Comparison of ENCODE assay signal across 8 mouse cellular contexts in the genomic region with DNA sequence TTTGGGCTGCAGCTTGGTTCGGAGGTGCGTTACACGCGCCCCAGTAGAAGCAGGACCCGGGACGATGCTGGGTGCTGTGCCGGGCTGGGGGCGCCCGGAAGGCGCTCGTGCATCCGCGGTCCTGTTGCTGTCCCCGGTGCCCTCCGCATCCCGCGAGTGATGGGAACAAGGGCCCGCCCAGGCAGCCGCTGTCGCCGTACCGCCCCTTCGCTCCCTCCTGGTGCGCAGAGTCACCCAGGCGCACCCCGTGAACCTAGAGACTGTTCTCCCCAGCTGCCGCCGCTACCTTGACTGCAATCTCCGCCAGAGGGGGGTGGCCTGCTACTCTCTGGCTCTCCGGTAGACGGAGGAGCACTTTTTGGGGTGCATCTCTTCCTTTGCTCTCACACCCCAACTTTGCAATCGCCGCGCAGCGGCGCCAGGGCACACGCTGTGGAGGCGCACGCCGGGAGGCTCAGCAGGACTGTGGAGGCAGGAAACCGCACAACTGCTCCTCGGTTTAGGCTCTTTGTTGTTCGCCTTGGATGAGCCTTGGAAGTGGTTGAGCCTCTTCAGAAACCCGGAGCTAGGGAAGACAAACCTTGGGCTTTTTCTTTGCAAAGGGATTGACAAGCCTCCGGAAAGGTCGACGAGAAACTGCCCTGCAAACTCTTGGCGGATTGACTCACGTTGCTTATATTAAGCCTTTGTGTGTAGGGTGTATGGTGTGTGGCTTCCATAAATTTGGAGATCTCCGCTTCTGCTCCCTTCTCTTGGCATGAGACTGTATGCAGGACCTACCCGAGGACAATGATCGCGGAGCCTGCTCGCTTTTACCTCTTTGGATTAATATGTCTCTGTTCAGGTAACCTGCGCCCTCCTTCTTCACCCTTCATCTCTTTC.
DNase-seq lines count a peak whose midpoint lies in the region; ATAC-seq lines count a peak whose summit lies in the region.

No protein-coding gene starts in this region.

- ATAC-seq in forebrain, embryonic 16.5 days: peak; percentile 83
- peak; percentile 73 for ATAC-seq in liver, embryonic 15.5 days (ENCODE audit: insufficient read depth)
- ATAC-seq in neural tube, embryonic 14.5 days (ENCODE audit: low read depth): peak; percentile 83

- H3K9ac ChIP-seq in forebrain, embryonic 16.5 days (replicated peaks; ENCODE audit: low read depth, low read length): peak overlapping the region; percentile 78
- peak overlapping the region; percentile 0; the same call in 1 of the 2 replicates for H3K9ac ChIP-seq in liver, embryonic 15.5 days
- H3K9ac ChIP-seq in neural tube, embryonic 14.5 days (replicated peaks; ENCODE audit: low read depth, low read length): peak overlapping the region; percentile 77

- DNase-seq in gastrocnemius, adult 18-20 months (ENCODE audit: low spot score): peak; percentile 5
- no peak for DNase-seq in gastrocnemius, adult 8-10 months (ENCODE audit: low spot score in 2 of 2)
- peak; percentile 14 for DNase-seq in heart, postnatal 25 days (ENCODE audit: low spot score)
- DNase-seq in layer of hippocampus, adult 18-20 months (ENCODE audit: low spot score in 2 of 2): peak; percentile 54 to 75
- peak; percentile 54 for DNase-seq in thymus, postnatal 14 days

- H3K36me3 ChIP-seq in forebrain, embryonic 16.5 days (ENCODE audit: control insufficient read depth, insufficient read depth): no peaks in the 10 kb centered on the region
- no peaks in the 10 kb centered on the region for H3K36me3 ChIP-seq in liver, embryonic 15.5 days (replicated peaks)
- no peaks in the 10 kb centered on the region for H3K36me3 ChIP-seq in neural tube, embryonic 14.5 days (ENCODE audit: control insufficient read depth, insufficient read depth, low read length)

- under 1% methylated on average over 55 of the region's 55 CpGs for WGBS in forebrain, embryonic 16.5 days
- WGBS in liver, embryonic 15.5 days (ENCODE audit: insufficient replicate concordance): under 1% methylated on average over 55 of the region's 55 CpGs
- under 1% methylated on average over 55 of the region's 55 CpGs for WGBS in neural tube, embryonic 14.5 days

- peak overlapping the region; percentile 70 for H3K4me2 ChIP-seq in forebrain, embryonic 16.5 days (ENCODE audit: low read length)
- H3K4me2 ChIP-seq in liver, embryonic 15.5 days: peak overlapping the region; percentile 50
- peak overlapping the region; percentile 75 for H3K4me2 ChIP-seq in neural tube, embryonic 14.5 days (ENCODE audit: low read depth, low read length)

- intact Hi-C loops in heart, postnatal 25 days (cut with DNase I): loop anchor here (5.0 kb wide), 2 partner anchors 259 to 314 kb away; no protein-coding TSS in a partner anchor

- peak overlapping the region; percentile 81 for H3K4me3 ChIP-seq in forebrain, embryonic 16.5 days (replicated peaks; ENCODE audit: low read length)
- peak overlapping the region; percentile 57 for H3K4me3 ChIP-seq in liver, embryonic 15.5 days (replicated peaks)
- H3K4me3 ChIP-seq in neural tube, embryonic 14.5 days (ENCODE audit: low read depth, low read length): peak overlapping the region; percentile 76

- H3K9me3 ChIP-seq in forebrain, embryonic 16.5 days (ENCODE audit: control insufficient read depth, low read length): no peaks in the 10 kb centered on the region
- H3K9me3 ChIP-seq in liver, embryonic 15.5 days (replicated peaks): no peaks in the 10 kb centered on the region
- no peaks in the 10 kb centered on the region for H3K9me3 ChIP-seq in neural tube, embryonic 14.5 days (ENCODE audit: control insufficient read depth, low read length)

- H3K27ac ChIP-seq in forebrain, embryonic 16.5 days (ENCODE audit: low read length): peak overlapping the region; percentile 87
- peak overlapping the region; percentile 73 for H3K27ac ChIP-seq in liver, embryonic 15.5 days (replicated peaks)
- peak overlapping the region; percentile 75 for H3K27ac ChIP-seq in neural tube, embryonic 14.5 days (ENCODE audit: low read depth, low read length)

- no peaks in the 10 kb centered on the region for H3K27me3 ChIP-seq in forebrain, embryonic 16.5 days (replicated peaks; ENCODE audit: control insufficient read depth, insufficient read depth, low read length)
- H3K27me3 ChIP-seq in liver, embryonic 15.5 days: peaks cover 13% of the 10 kb centered on the region
- H3K27me3 ChIP-seq in neural tube, embryonic 14.5 days (ENCODE audit: control insufficient read depth, insufficient read depth, low read length): no peaks in the 10 kb centered on the region

- H3K4me1 ChIP-seq in forebrain, embryonic 16.5 days (replicated peaks; ENCODE audit: control insufficient read depth, insufficient read depth, low read length): peaks cover 20% of the 10 kb centered on the region
- H3K4me1 ChIP-seq in liver, embryonic 15.5 days (replicated peaks): no peaks in the 10 kb centered on the region
- peaks cover 12% of the 10 kb centered on the region; the same call in 1 of the 2 replicates for H3K4me1 ChIP-seq in neural tube, embryonic 14.5 days (ENCODE audit: control insufficient read depth, insufficient read depth, low read length)

Comparison
In these comparisons a context has a peak if more than half of its experiments do, and no peak if none do; other contexts are left out.
1. DNase-seq: peak in gastrocnemius, adult 18-20 months (single experiment), heart, postnatal 25 days (single experiment), layer of hippocampus, adult 18-20 months (2 of 2) and thymus, postnatal 14 days (single experiment); none in gastrocnemius, adult 8-10 months (0 of 2).
2. H3K9ac ChIP-seq: peak in every context shown above with its lines; median percentile 78 in forebrain, embryonic 16.5 days; 77 in neural tube, embryonic 14.5 days; 0 in liver, embryonic 15.5 days.
3. Peak in every context shown above with its lines, with median percentiles within 50 percentile points of each other: ATAC-seq, H3K27ac ChIP-seq, H3K4me2 ChIP-seq and H3K4me3 ChIP-seq.